Comparison of ENCODE assay signal across 21 mouse cellular contexts in genomic region chr8:58396500-58396899, GRCm38 (mm10).
A peak's percentile ranks its signal among the peaks of the same experiment; 100 is the strongest.
DNase-seq lines count a peak whose midpoint lies in the region; ATAC-seq and TF ChIP-seq lines count a peak whose summit lies in the region.
"Had no signal": no experiment of that assay in that cellular context is flagged by ENCODE, and none has a peak within 500 bp of the region (broad histone marks: within the 10 kb centered on the region; RNA-seq: fewer than 3 reads in every experiment).

No protein-coding gene starts in this region.

- no peak overlapping the region for H3K4me3 ChIP-seq in forebrain, embryonic 13.5 days
- H3K4me3 ChIP-seq in forebrain, embryonic 11.5 days (ENCODE audit: low read depth, low read length) = no peak overlapping the region
- no peak overlapping the region for H3K4me3 ChIP-seq in layer of hippocampus, adult 2 months
- no peak overlapping the region for H3K4me3 ChIP-seq in forebrain, postnatal 0 days (ENCODE audit: low read depth, low read length)
- H3K4me3 ChIP-seq: embryonic facial prominence, embryonic 15.5 days; erythroblast, embryonic 14.5 days; gastrocnemius, adult 2 months; heart, embryonic 12.5 days; hindbrain, embryonic 10.5 days had no signal

- peak; percentile 73; the same call in 1 of the 2 replicates for ATAC-seq in forebrain, embryonic 13.5 days
- ATAC-seq in forebrain, embryonic 11.5 days (replicated peaks; ENCODE audit: low FRiP score) = no peak
- ATAC-seq in forebrain, postnatal 0 days = peak; percentile 67; the same call in 1 of the 2 replicates
- ATAC-seq: hindbrain, embryonic 16.5 days; inflammation-experienced regulatory T-cells, adult 6 months; intestine, postnatal 0 days had no signal

- WGBS in forebrain, embryonic 13.5 days = 66% methylated on average over 3 of the region's 3 CpGs
- WGBS in forebrain, embryonic 11.5 days = 81% methylated on average over 3 of the region's 3 CpGs
- 43% methylated on average over 3 of the region's 3 CpGs for WGBS in forebrain, postnatal 0 days

- H3K9ac ChIP-seq in forebrain, embryonic 13.5 days = no peak overlapping the region
- no peak overlapping the region for H3K9ac ChIP-seq in forebrain, embryonic 11.5 days (ENCODE audit: low read length)
- H3K9ac ChIP-seq in forebrain, postnatal 0 days = no peak overlapping the region
- H3K9ac ChIP-seq: embryonic facial prominence, embryonic 15.5 days; heart, embryonic 12.5 days had no signal

- no peaks in the 10 kb centered on the region for H3K9me3 ChIP-seq in forebrain, embryonic 13.5 days (replicated peaks)
- H3K9me3 ChIP-seq in forebrain, embryonic 11.5 days (ENCODE audit: control insufficient read depth, low read length) = no peaks in the 10 kb centered on the region
- H3K9me3 ChIP-seq in forebrain, postnatal 0 days (ENCODE audit: low read length) = no peaks in the 10 kb centered on the region
- H3K9me3 ChIP-seq: embryonic facial prominence, embryonic 15.5 days; heart, embryonic 12.5 days; hindbrain, embryonic 10.5 days had no signal

- 0 out of 2 replicates have a peak, but pooled peaks have one; percentile 11 for TF ChIP-seq CTCF in layer of hippocampus, adult 2 months (conservative IDR thresholded peaks at IDR 0.05)
- no peak for TF ChIP-seq CTCF in brain, embryonic 14.5 days (IDR thresholded peaks at IDR 0.05; ENCODE audit: borderline replicate concordance, extremely low read depth, insufficient read depth, insufficient read length)
- no peak for TF ChIP-seq CTCF in forebrain, postnatal 0 days (IDR thresholded peaks at IDR 0.05; ENCODE audit: low read depth)

- no peak for DNase-seq in forebrain, embryonic 11.5 days (ENCODE audit: low spot score)
- DNase-seq in layer of hippocampus, adult 2 months (ENCODE audit: low spot score in 2 of 2) = peak in 1 of 2 experiments; percentile 47
- DNase-seq in layer of hippocampus, postnatal 10 days (ENCODE audit: low spot score in 2 of 2) = no peak
- peak; percentile 76 for DNase-seq in brain, embryonic 14.5 days (ENCODE audit: low read depth)
- DNase-seq in forebrain, postnatal 0 days = peak; percentile 37
- DNase-seq in adipocyte (ENCODE audit: low spot score) = no peak
- DNase-seq: adrenal gland, adult 8-10 months; cerebellum, adult 2 months; cerebellum, postnatal 25 days; embryo, embryonic 11 days; gastrocnemius, adult 2 months; gastrocnemius, postnatal 25 days; kidney, adult 8-10 months had no signal

- H3K4me1 ChIP-seq in forebrain, embryonic 13.5 days = no peaks in the 10 kb centered on the region
- no peaks in the 10 kb centered on the region for H3K4me1 ChIP-seq in forebrain, embryonic 11.5 days (replicated peaks; ENCODE audit: control insufficient read depth, insufficient read depth, low read length)
- no peaks in the 10 kb centered on the region for H3K4me1 ChIP-seq in forebrain, postnatal 0 days (ENCODE audit: insufficient read depth)
- H3K4me1 ChIP-seq: embryonic facial prominence, embryonic 15.5 days; heart, embryonic 12.5 days; hindbrain, embryonic 10.5 days had no signal

- H3K36me3 ChIP-seq in forebrain, embryonic 13.5 days (ENCODE audit: poor library complexity, severe bottlenecking) = no peaks in the 10 kb centered on the region
- no peaks in the 10 kb centered on the region for H3K36me3 ChIP-seq in forebrain, embryonic 11.5 days (ENCODE audit: control insufficient read depth, insufficient read depth, low read length)
- H3K36me3 ChIP-seq in forebrain, postnatal 0 days (ENCODE audit: insufficient read depth) = no peaks in the 10 kb centered on the region
- H3K36me3 ChIP-seq: embryonic facial prominence, embryonic 15.5 days; heart, embryonic 12.5 days; hindbrain, embryonic 10.5 days had no signal

- no peak overlapping the region for H3K4me2 ChIP-seq in forebrain, embryonic 13.5 days
- no peak overlapping the region for H3K4me2 ChIP-seq in forebrain, embryonic 11.5 days (ENCODE audit: low read depth, low read length, severe bottlenecking)
- no peak overlapping the region for H3K4me2 ChIP-seq in forebrain, postnatal 0 days (ENCODE audit: low read depth)
- H3K4me2 ChIP-seq: embryonic facial prominence, embryonic 15.5 days; heart, embryonic 12.5 days had no signal

- no peak for TF ChIP-seq POLR2A in brain, embryonic 14.5 days (IDR thresholded peaks at IDR 0.05; ENCODE audit: borderline replicate concordance, extremely low read depth, insufficient read depth, insufficient read length, poor library complexity, severe bottlenecking)

- H3K27me3 ChIP-seq in forebrain, embryonic 13.5 days = no peaks in the 10 kb centered on the region
- no peaks in the 10 kb centered on the region for H3K27me3 ChIP-seq in forebrain, embryonic 11.5 days (ENCODE audit: control insufficient read depth, insufficient read depth, low read length)
- H3K27me3 ChIP-seq in forebrain, postnatal 0 days (ENCODE audit: insufficient read depth, low read length) = no peaks in the 10 kb centered on the region
- H3K27me3 ChIP-seq: embryonic facial prominence, embryonic 15.5 days; heart, embryonic 12.5 days had no signal

- H3K27ac ChIP-seq in forebrain, embryonic 13.5 days = no peak overlapping the region
- no peak overlapping the region for H3K27ac ChIP-seq in forebrain, embryonic 11.5 days (ENCODE audit: low read depth, low read length)
- H3K27ac ChIP-seq in layer of hippocampus, adult 2 months = no peak overlapping the region
- H3K27ac ChIP-seq in forebrain, postnatal 0 days (ENCODE audit: low read depth, low read length) = no peak overlapping the region
- H3K27ac ChIP-seq: embryonic facial prominence, embryonic 15.5 days; gastrocnemius, adult 2 months; hindbrain, embryonic 10.5 days had no signal

Comparison
In these comparisons a context has a peak if more than half of its experiments do, and no peak if none do; other contexts are left out.
1. DNase-seq: peak in brain, embryonic 14.5 days (single experiment) and forebrain, postnatal 0 days (single experiment); none in forebrain, embryonic 11.5 days (single experiment), layer of hippocampus, postnatal 10 days (0 of 2) and adipocyte (single experiment).